Mouse (Mus musculus): ENCODE results near the gene Golm1. TPM values are rescaled to one million over a fixed set of nuclear protein-coding genes. Genes with fewer than 3 reads are reported as not detected.
"Not testable (repeated sequence)": the region's sequence is repeated elsewhere in the genome, so short reads cannot be mapped to it uniquely, and the experiment has no call there.

Golm1 gene
- polyA plus RNA-seq, 1 experiment: 6.6 TPM

GRCm38 (mm10) chr13:59605221-59605922 is 70.2 kb downstream of the Golm1 start:
- H3K27ac ChIP-seq (ENCODE audit: insufficient read depth, low read length): no peak overlapping the region
- DNase-seq (ENCODE audit: low read depth in 1 of 2, low spot score in 2 of 2): no peak
- no peaks in the 10 kb centered on the region for H3K27me3 ChIP-seq (ENCODE audit: control insufficient read depth, insufficient read depth, low read length)
- H3K4me3 ChIP-seq (ENCODE audit: extremely low read depth, insufficient read depth, insufficient read length): no peak overlapping the region
- TF ChIP-seq CTCF (IDR thresholded peaks at IDR 0.05; ENCODE audit: extremely low read depth, insufficient read depth, insufficient read length, insufficient replicate concordance): no peak
- no peak for TF ChIP-seq POLR2A (IDR thresholded peaks at IDR 0.05; ENCODE audit: low read depth, low read length)
- H3K36me3 ChIP-seq (ENCODE audit: control insufficient read depth, insufficient read depth, low read length): peaks cover 24% of the 10 kb centered on the region
- H3K4me1 ChIP-seq (ENCODE audit: control insufficient read depth, insufficient read depth, insufficient read length): no peaks in the 10 kb centered on the region
- 84% methylated on average over 10 of the region's 10 CpGs for WGBS

GRCm38 (mm10) chr13:59604511-59604910 is 71.1 kb downstream of the Golm1 start:
- Histone ChIP-seq H3K4me3 (ENCODE audit: extremely low read depth, insufficient read depth, insufficient read length) (no peak overlapping the region), H3K27ac (ENCODE audit: insufficient read depth, low read length) (no peak overlapping the region), H3K27me3 (ENCODE audit: control insufficient read depth, insufficient read depth, low read length) (no peaks in the 10 kb centered on the region), H3K36me3 (ENCODE audit: control insufficient read depth, insufficient read depth, low read length) (peaks cover 31% of the 10 kb centered on the region), H3K4me1 (ENCODE audit: control insufficient read depth, insufficient read depth, insufficient read length) (no peaks in the 10 kb centered on the region)
- DNase-seq (ENCODE audit: low read depth in 1 of 2, low spot score in 2 of 2): no peak
- TF ChIP-seq CTCF (IDR thresholded peaks at IDR 0.05; ENCODE audit: extremely low read depth, insufficient read depth, insufficient read length, insufficient replicate concordance): no peak
- no peak for TF ChIP-seq POLR2A (IDR thresholded peaks at IDR 0.05; ENCODE audit: low read depth, low read length)
- WGBS: 83% methylated on average over 1 of the region's 1 CpGs

DNA sequence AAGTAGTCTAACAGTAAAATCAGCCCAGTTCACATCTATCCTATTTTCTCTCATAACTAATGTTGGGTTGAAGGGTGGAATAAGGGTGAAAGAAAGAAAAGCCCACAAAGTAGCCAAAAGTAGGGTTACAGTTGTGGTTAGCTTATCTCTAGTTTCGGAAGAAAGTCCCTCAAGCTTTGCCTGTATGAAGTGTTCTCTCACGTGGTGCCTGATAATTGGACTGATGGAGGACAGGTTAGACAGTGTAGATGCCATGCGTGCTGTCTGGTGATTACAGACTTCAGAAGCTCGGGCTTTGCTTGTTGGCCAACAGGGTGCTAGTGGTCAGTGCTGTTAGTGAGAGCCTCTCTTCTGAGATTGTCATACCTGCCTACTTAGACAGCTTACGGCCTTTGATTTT is 72.5 kb downstream of the Golm1 start:
- Histone ChIP-seq H3K27ac (ENCODE audit: insufficient read depth, low read length) (no peak overlapping the region), H3K27me3 (ENCODE audit: control insufficient read depth, insufficient read depth, low read length) (no peaks in the 10 kb centered on the region), H3K36me3 (ENCODE audit: control insufficient read depth, insufficient read depth, low read length) (peaks cover 29% of the 10 kb centered on the region), H3K4me3 (ENCODE audit: extremely low read depth, insufficient read depth, insufficient read length) (no peak overlapping the region), H3K4me1 (ENCODE audit: control insufficient read depth, insufficient read depth, insufficient read length) (no peaks in the 10 kb centered on the region)
- TF ChIP-seq POLR2A (IDR thresholded peaks at IDR 0.05; ENCODE audit: low read depth, low read length) (no peak), CTCF (IDR thresholded peaks at IDR 0.05; ENCODE audit: extremely low read depth, insufficient read depth, insufficient read length, insufficient replicate concordance) (no peak)
- 85% methylated on average over 5 of the region's 5 CpGs for WGBS
- no peak for DNase-seq (ENCODE audit: low read depth in 1 of 2, low spot score in 2 of 2)

GRCm38 (mm10) chr13:59592630-59593029 is 83.0 kb downstream of the Golm1 start:
- TF ChIP-seq POLR2A (IDR thresholded peaks at IDR 0.05; ENCODE audit: low read depth, low read length) (no peak), CTCF (IDR thresholded peaks at IDR 0.05; ENCODE audit: extremely low read depth, insufficient read depth, insufficient read length, insufficient replicate concordance) (no peak)
- no peak overlapping the region for H3K27ac ChIP-seq (ENCODE audit: insufficient read depth, low read length)
- 85% methylated on average over 1 of the region's 1 CpGs for WGBS
- H3K27me3 ChIP-seq (ENCODE audit: control insufficient read depth, insufficient read depth, low read length): no peaks in the 10 kb centered on the region
- no peak for DNase-seq (ENCODE audit: low read depth in 1 of 2, low spot score in 2 of 2)
- H3K4me3 ChIP-seq (ENCODE audit: extremely low read depth, insufficient read depth, insufficient read length): no peak overlapping the region
- H3K36me3 ChIP-seq (ENCODE audit: control insufficient read depth, insufficient read depth, low read length): peaks cover 11% of the 10 kb centered on the region
- no peaks in the 10 kb centered on the region for H3K4me1 ChIP-seq (ENCODE audit: control insufficient read depth, insufficient read depth, insufficient read length)

- H3K27ac ChIP-seq (ENCODE audit: insufficient read depth, low read length); H3K4me1 ChIP-seq (ENCODE audit: control insufficient read depth, insufficient read depth, insufficient read length); DNase-seq (ENCODE audit: low read depth in 1 of 2, low spot score in 2 of 2); H3K27me3 ChIP-seq (ENCODE audit: control insufficient read depth, insufficient read depth, low read length); H3K4me3 ChIP-seq (ENCODE audit: extremely low read depth, insufficient read depth, insufficient read length): not testable (repeated sequence)
- 93% methylated on average over 3 of the region's 3 CpGs for WGBS
- H3K36me3 ChIP-seq (ENCODE audit: control insufficient read depth, insufficient read depth, low read length): peaks cover 11% of the 10 kb centered on the region
These were observed 83.6 kb downstream of the Golm1 start for GRCm38 (mm10) chr13:59592058-59592457.

DNA sequence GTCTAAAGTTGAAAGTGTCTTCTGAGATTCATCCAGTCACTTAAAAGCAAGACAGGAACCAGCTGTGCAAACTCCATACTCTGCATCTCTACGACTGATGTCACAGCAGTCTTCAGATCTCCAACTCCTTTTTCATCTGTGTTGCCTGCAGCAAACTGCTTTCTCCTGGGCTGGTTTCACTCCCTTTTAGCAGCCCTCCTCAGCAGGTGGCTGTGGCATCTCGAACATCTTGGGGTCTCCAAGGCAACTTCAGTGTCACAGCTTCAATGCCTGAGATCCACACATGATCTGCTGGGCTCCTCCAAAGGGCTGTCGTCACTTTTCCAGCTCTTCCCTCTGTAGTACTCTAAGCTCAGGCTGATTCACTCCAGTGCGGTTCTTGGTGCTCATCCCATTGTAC is 84.9 kb downstream of the Golm1 start:
- no peak for DNase-seq (ENCODE audit: low read depth in 1 of 2, low spot score in 2 of 2)
- Histone ChIP-seq H3K36me3 (ENCODE audit: control insufficient read depth, insufficient read depth, low read length) (peaks cover 11% of the 10 kb centered on the region), H3K27me3 (ENCODE audit: control insufficient read depth, insufficient read depth, low read length) (no peaks in the 10 kb centered on the region), H3K4me3 (ENCODE audit: extremely low read depth, insufficient read depth, insufficient read length) (no peak overlapping the region), H3K4me1 (ENCODE audit: control insufficient read depth, insufficient read depth, insufficient read length) (no peaks in the 10 kb centered on the region; the same call in 1 of the 2 replicates), H3K27ac (ENCODE audit: insufficient read depth, low read length) (no peak overlapping the region)
- TF ChIP-seq POLR2A (IDR thresholded peaks at IDR 0.05; ENCODE audit: low read depth, low read length) (no peak), CTCF (IDR thresholded peaks at IDR 0.05; ENCODE audit: extremely low read depth, insufficient read depth, insufficient read length, insufficient replicate concordance) (no peak)
- WGBS: 84% methylated on average over 4 of the region's 4 CpGs

DNA sequence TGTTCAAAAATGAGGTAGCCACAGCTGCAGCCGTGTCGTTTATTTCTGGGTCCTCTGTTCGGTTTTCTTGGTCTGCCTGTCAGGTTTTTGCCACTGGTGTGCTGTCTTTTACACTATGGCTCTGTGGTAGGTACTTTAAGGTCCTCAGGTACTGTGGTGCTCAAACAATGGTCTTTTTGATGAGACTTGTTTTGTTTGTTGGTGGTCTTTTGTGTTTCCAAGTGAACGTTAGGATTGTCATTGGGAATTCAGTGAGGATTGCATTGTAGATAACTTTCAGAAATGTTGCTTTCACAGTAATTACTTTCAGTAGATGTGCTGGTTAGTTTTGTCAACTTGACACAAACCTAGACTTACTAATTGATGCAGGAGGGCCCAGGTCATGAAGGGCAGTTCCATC is 85.9 kb downstream of the Golm1 start:
- Histone ChIP-seq H3K36me3 (ENCODE audit: control insufficient read depth, insufficient read depth, low read length) (peaks cover 11% of the 10 kb centered on the region), H3K4me3 (ENCODE audit: extremely low read depth, insufficient read depth, insufficient read length) (no peak overlapping the region), H3K27ac (ENCODE audit: insufficient read depth, low read length) (no peak overlapping the region), H3K4me1 (ENCODE audit: control insufficient read depth, insufficient read depth, insufficient read length) (no peaks in the 10 kb centered on the region; the same call in 1 of the 2 replicates), H3K27me3 (ENCODE audit: control insufficient read depth, insufficient read depth, low read length) (no peaks in the 10 kb centered on the region)
- DNase-seq (ENCODE audit: low read depth in 1 of 2, low spot score in 2 of 2): no peak
- WGBS: 88% methylated on average over 4 of the region's 4 CpGs
- TF ChIP-seq CTCF (IDR thresholded peaks at IDR 0.05; ENCODE audit: extremely low read depth, insufficient read depth, insufficient read length, insufficient replicate concordance) (no peak), POLR2A (IDR thresholded peaks at IDR 0.05; ENCODE audit: low read depth, low read length) (no peak)

Data from spleen, adult 2 months (tissue).